Mouse (Mus musculus) limb, embryonic 14.5 days (tissue): Measurements from ENCODE around the gene Chrna4. TPM values are rescaled to one million over a fixed set of nuclear protein-coding genes. Genes with fewer than 3 reads are reported as not detected.

Experiments
- ATAC-seq: fragments of 200-750 bp; cut with Nextera tagmentation; 2 replicates; pipeline ENCODE4 v1.8.0; 2017; ENCODE audit warnings: low read depth, moderate number of reproducible peaks, moderate TSS enrichment; ENCODE audit not compliant: low FRiP score
- DNase-seq: peaks from one replicate; pipeline ENCODE4 v3.0.0-alpha.2; 2015; ENCODE audit warnings: low spot score
- H3K27ac ChIP-seq: fragments of 300-500 bp; sonication (generic); replicated peaks from 2 replicates; pipeline ENCODE4 v1.5.1; 2014; ENCODE audit warnings: low read depth, mild to moderate bottlenecking, low read length, moderate library complexity, mixed read lengths
- H3K27me3 ChIP-seq: fragments of 300-500 bp; sonication (generic); 2 replicates; pipeline ENCODE4 v1.6.1; 2014; ENCODE audit warnings: low read length, mixed read lengths; ENCODE audit not compliant: control insufficient read depth, insufficient read depth
- H3K36me3 ChIP-seq: fragments of 300-500 bp; sonication (generic); 2 replicates; pipeline ENCODE4 v1.6.1; 2014; ENCODE audit warnings: mild to moderate bottlenecking, low read length, moderate library complexity, mixed read lengths; ENCODE audit not compliant: control insufficient read depth, insufficient read depth
- H3K4me1 ChIP-seq: fragments of 300-500 bp; sonication (generic); 2 replicates; pipeline ENCODE4 v1.6.1; 2014; ENCODE audit warnings: antibody characterized with exemption, low read length, mixed read lengths; ENCODE audit not compliant: control insufficient read depth, insufficient read depth
- H3K4me2 ChIP-seq: fragments of 300-500 bp; sonication (generic); replicated peaks from 2 replicates; pipeline ENCODE4 v1.6.1; 2014; ENCODE audit warnings: low read depth, mild to moderate bottlenecking, low read length, moderate library complexity; ENCODE audit not compliant: severe bottlenecking
- H3K4me3 ChIP-seq: fragments of 300-500 bp; sonication (generic); replicated peaks from 2 replicates; pipeline ENCODE4 v1.5.1; 2014; ENCODE audit warnings: low read length
- H3K9ac ChIP-seq: fragments of 300-500 bp; sonication (generic); 2 replicates; pipeline ENCODE4 v1.6.1; 2014; ENCODE audit warnings: mild to moderate bottlenecking, low read depth, low read length, moderate library complexity; ENCODE audit not compliant: severe bottlenecking
- H3K9me3 ChIP-seq: fragments of 300-500 bp; sonication (generic); 2 replicates; pipeline ENCODE4 v1.6.1; 2016; ENCODE audit warnings: low read length; ENCODE audit not compliant: control insufficient read depth
- POLR2A ChIP-seq: fragments of 200-500 bp; IDR thresholded peaks from 2 replicates; pipeline ENCODE4 v1.8.0; 2012; ENCODE audit warnings: inconsistent platforms, mild to moderate bottlenecking, moderate library complexity, borderline replicate concordance; ENCODE audit not compliant: insufficient read depth, insufficient read length; ENCODE audit errors: extremely low read depth
- WGBS: fragments of 180-500 bp; shearing (Covaris S2); extraction: QIAGEN DNeasy Blood & Tissue Kit; methylation state at CpG from one replicate; pipeline ENCODE4 v1.1.7; 2014; 5-methylcytosine and 5-hydroxymethylcytosine counted together
- polyA plus RNA-seq, 2 experiments: library from polyadenylated mRNA; depleted of rRNA in 1 of 2; stranded (reverse) in 1 of 2; unstranded in 1 of 2; fragments of >200 nt; fragmentation: Nextera tagmentation in 1 of 2; extraction: Ambion mirVana in 1 of 2; gene quantifications; 2 replicates each; pipeline versions ENCODE4 v1.2.1 to v1.2.3; 2012 to 2014

Gene Chrna4
- polyA plus RNA-seq, 2 experiments, result 1.9 to 2.7 TPM

- WGBS, result 75% methylated on average over 11 of the region's 11 CpGs
- H3K4me1 ChIP-seq, result no peaks in the 10 kb centered on the region
- 0 out of 2 replicates have a peak, but pooled peaks cover 1% of the 10 kb centered on the region for H3K27me3 ChIP-seq
- H3K36me3 ChIP-seq, result no peaks in the 10 kb centered on the region
- DNase-seq, result no peak
- H3K27ac ChIP-seq, result no peak overlapping the region
- no peak overlapping the region for H3K4me3 ChIP-seq
- no peak overlapping the region for H3K9ac ChIP-seq
- no peak for ATAC-seq
- TF ChIP-seq POLR2A, result no peak
- no peaks in the 10 kb centered on the region for H3K9me3 ChIP-seq
- no peak overlapping the region for H3K4me2 ChIP-seq
These were observed 11.9 kb downstream of the Chrna4 start for GRCm38 (mm10) chr2:181031406-181031934.

GRCm38 (mm10) chr2:181008339-181008738, 35.0 kb downstream of the Chrna4 start:
- H3K4me3 ChIP-seq, result no peak overlapping the region
- H3K9me3 ChIP-seq, result no peaks in the 10 kb centered on the region
- no peaks in the 10 kb centered on the region for H3K36me3 ChIP-seq
- no peaks in the 10 kb centered on the region for H3K4me1 ChIP-seq
- DNase-seq (no peak), ATAC-seq (no peak)
- no peak overlapping the region for H3K27ac ChIP-seq
- 74% methylated on average over 5 of the region's 5 CpGs for WGBS
- no peak overlapping the region for H3K4me2 ChIP-seq
- H3K9ac ChIP-seq, result no peak overlapping the region
- no peak for TF ChIP-seq POLR2A
- no peaks in the 10 kb centered on the region for H3K27me3 ChIP-seq

GRCm38 (mm10) chr2:181007054-181007453, 36.3 kb downstream of the Chrna4 start:
- H3K36me3 ChIP-seq, result no peaks in the 10 kb centered on the region
- H3K4me2 ChIP-seq, result no peak overlapping the region
- no peak overlapping the region for H3K9ac ChIP-seq
- 40% methylated on average over 4 of the region's 4 CpGs for WGBS
- ATAC-seq (no peak), DNase-seq (no peak)
- H3K27me3 ChIP-seq, result no peaks in the 10 kb centered on the region
- no peak overlapping the region for H3K4me3 ChIP-seq
- no peaks in the 10 kb centered on the region for H3K4me1 ChIP-seq
- no peaks in the 10 kb centered on the region for H3K9me3 ChIP-seq
- TF ChIP-seq POLR2A, result no peak
- no peak overlapping the region for H3K27ac ChIP-seq

GRCm38 (mm10) chr2:180996905-180997304, 46.4 kb downstream of the Chrna4 start:
- H3K9ac ChIP-seq, result no peak overlapping the region
- no peaks in the 10 kb centered on the region for H3K27me3 ChIP-seq
- DNase-seq (no peak), ATAC-seq (no peak)
- H3K4me2 ChIP-seq, result no peak overlapping the region
- H3K4me3 ChIP-seq, result no peak overlapping the region
- 68% methylated on average over 3 of the region's 3 CpGs for WGBS
- no peaks in the 10 kb centered on the region for H3K4me1 ChIP-seq
- TF ChIP-seq POLR2A, result no peak
- no peaks in the 10 kb centered on the region for H3K36me3 ChIP-seq
- no peaks in the 10 kb centered on the region for H3K9me3 ChIP-seq
- H3K27ac ChIP-seq, result no peak overlapping the region

GRCm38 (mm10) chr2:180996436-180996835, 46.9 kb downstream of the Chrna4 start:
- no peak overlapping the region for H3K27ac ChIP-seq
- no peak for TF ChIP-seq POLR2A
- no peaks in the 10 kb centered on the region for H3K36me3 ChIP-seq
- no peaks in the 10 kb centered on the region for H3K4me1 ChIP-seq
- no peak overlapping the region for H3K4me2 ChIP-seq
- no peak overlapping the region for H3K4me3 ChIP-seq
- H3K27me3 ChIP-seq, result no peaks in the 10 kb centered on the region
- DNase-seq (peak; percentile 58), ATAC-seq (peak; percentile 39; the same call in 1 of the 2 replicates)
- WGBS, result 19% methylated on average over 5 of the region's 5 CpGs
- H3K9me3 ChIP-seq, result no peaks in the 10 kb centered on the region
- no peak overlapping the region for H3K9ac ChIP-seq

- DNase-seq (no peak), ATAC-seq (no peak)
- Histone ChIP-seq H3K9ac (no peak overlapping the region), H3K27ac (no peak overlapping the region), H3K4me2 (no peak overlapping the region), H3K4me1 (no peaks in the 10 kb centered on the region), H3K4me3 (no peak overlapping the region), H3K27me3 (no peaks in the 10 kb centered on the region), H3K36me3 (no peaks in the 10 kb centered on the region), H3K9me3 (no peaks in the 10 kb centered on the region)
- 77% methylated on average over 4 of the region's 4 CpGs for WGBS
- TF ChIP-seq POLR2A, result no peak
These were observed 47.9 kb downstream of the Chrna4 start for GRCm38 (mm10) chr2:180995457-180995856.
